Mouse (Mus musculus): Measurements from ENCODE around the gene Gal3st2c.
"Not testable (repeated sequence)": the region's sequence is repeated elsewhere in the genome, so short reads cannot be mapped to it uniquely, and the experiment has no call there.

Gene Gal3st2c

GRCm38 (mm10) chr1:93990209-93990608 lies at the start of gene Gal3st2c:
Gal3st2c (plus strand) TSS chr1:93990509.
- not testable (repeated sequence) for DNase-seq (ENCODE audit: inconsistent age in 2 of 2, low spot score in 1 of 2)

- not testable (repeated sequence) for DNase-seq (ENCODE audit: inconsistent age in 2 of 2, low spot score in 1 of 2)
Observed at GRCm38 (mm10) chr1:93949087-93949486, 41.2 kb upstream of the Gal3st2c start.

GRCm38 (mm10) chr1:93966489-93966888 lies 23.8 kb upstream of the Gal3st2c start:
- DNase-seq (ENCODE audit: inconsistent age in 2 of 2, low spot score in 1 of 2): not testable (repeated sequence)

- DNase-seq (ENCODE audit: inconsistent age in 2 of 2, low spot score in 1 of 2): peak in 1 of 2 experiments; percentile 19
Observed at GRCm38 (mm10) chr1:93970380-93970779, 19.9 kb upstream of the Gal3st2c start.

GRCm38 (mm10) chr1:93970797-93971196 lies 19.5 kb upstream of the Gal3st2c start:
- DNase-seq (ENCODE audit: inconsistent age in 2 of 2, low spot score in 1 of 2): not testable (repeated sequence)

GRCm38 (mm10) chr1:93975764-93976163 lies 14.5 kb upstream of the Gal3st2c start:
- peak in 1 of 2 experiments; percentile 10 for DNase-seq (ENCODE audit: inconsistent age in 2 of 2, low spot score in 1 of 2)

- DNase-seq (ENCODE audit: inconsistent age in 2 of 2, low spot score in 1 of 2): not testable (repeated sequence)
Observed at GRCm38 (mm10) chr1:93978287-93978686, 12.0 kb upstream of the Gal3st2c start.

GRCm38 (mm10) chr1:93980932-93981331 lies 9.4 kb upstream of the Gal3st2c start:
- DNase-seq (ENCODE audit: inconsistent age in 2 of 2, low spot score in 1 of 2): not testable (repeated sequence)

- no peak for DNase-seq (ENCODE audit: inconsistent age in 2 of 2, low spot score in 1 of 2)
Observed at GRCm38 (mm10) chr1:93986167-93986566, 4.1 kb upstream of the Gal3st2c start.

- DNase-seq (ENCODE audit: inconsistent age in 2 of 2, low spot score in 1 of 2): peak; percentile 62 to 75
Observed at GRCm38 (mm10) chr1:93988786-93989185, 1.5 kb upstream of the Gal3st2c start.

- DNase-seq (ENCODE audit: inconsistent age in 2 of 2, low spot score in 1 of 2): not testable (repeated sequence)
Observed at GRCm38 (mm10) chr1:93991068-93991467, 759 bp downstream of the Gal3st2c start.

- not testable (repeated sequence) for DNase-seq (ENCODE audit: inconsistent age in 2 of 2, low spot score in 1 of 2)
Observed at GRCm38 (mm10) chr1:93991491-93991890, 1.2 kb downstream of the Gal3st2c start.

GRCm38 (mm10) chr1:94001023-94001422 lies 10.7 kb downstream of the Gal3st2c start:
- DNase-seq (ENCODE audit: inconsistent age in 2 of 2, low spot score in 1 of 2): no peak

- DNase-seq (ENCODE audit: inconsistent age in 2 of 2, low spot score in 1 of 2): not testable (repeated sequence)
Observed at GRCm38 (mm10) chr1:94005954-94006506, 15.7 kb downstream of the Gal3st2c start.

GRCm38 (mm10) chr1:94008826-94009225 lies 18.5 kb downstream of the Gal3st2c start:
- DNase-seq (ENCODE audit: inconsistent age in 2 of 2, low spot score in 1 of 2): not testable (repeated sequence)

- DNase-seq (ENCODE audit: inconsistent age in 2 of 2, low spot score in 1 of 2): no peak
Observed at GRCm38 (mm10) chr1:94011643-94012042, 21.3 kb downstream of the Gal3st2c start.

- DNase-seq (ENCODE audit: inconsistent age in 2 of 2, low spot score in 1 of 2): no peak
Observed at GRCm38 (mm10) chr1:94020151-94020550, 29.8 kb downstream of the Gal3st2c start, which contains the start of gene Neu4. Neu4 (plus strand) TSS chr1:94020451.

GRCm38 (mm10) chr1:94027506-94028108 lies 37.3 kb downstream of the Gal3st2c start:
- no peak for DNase-seq (ENCODE audit: inconsistent age in 2 of 2, low spot score in 1 of 2)

- peak; percentile 48 to 79 for DNase-seq (ENCODE audit: inconsistent age in 2 of 2, low spot score in 1 of 2)
Observed at GRCm38 (mm10) chr1:94028741-94029140, 38.4 kb downstream of the Gal3st2c start.

GRCm38 (mm10) chr1:94033075-94033602 lies 42.8 kb downstream of the Gal3st2c start:
- DNase-seq (ENCODE audit: inconsistent age in 2 of 2, low spot score in 1 of 2): peak in 1 of 2 experiments; percentile 50

- peak; percentile 91 to 97 for DNase-seq (ENCODE audit: inconsistent age in 2 of 2, low spot score in 1 of 2)
Observed at GRCm38 (mm10) chr1:94034984-94035743, 44.9 kb downstream of the Gal3st2c start.

- no peak for DNase-seq (ENCODE audit: inconsistent age in 2 of 2, low spot score in 1 of 2)
Observed at GRCm38 (mm10) chr1:94040391-94040790, 50.1 kb downstream of the Gal3st2c start.

Measured in adrenal gland, adult (tissue).